Mouse (Mus musculus): ENCODE results near the gene Gm17693. TPM values are rescaled to one million over a fixed set of nuclear protein-coding genes. Genes with fewer than 3 reads are reported as not detected.

Gm17693 gene
- not detected for polyA plus RNA-seq (2014; fragmentation: Illumina TruSeq; extraction: RNeasy Lipid Tissue Mini Kit (QIAGEN cat#74804); ENCODE audit: low read depth, low replicate concordance)

DNA sequence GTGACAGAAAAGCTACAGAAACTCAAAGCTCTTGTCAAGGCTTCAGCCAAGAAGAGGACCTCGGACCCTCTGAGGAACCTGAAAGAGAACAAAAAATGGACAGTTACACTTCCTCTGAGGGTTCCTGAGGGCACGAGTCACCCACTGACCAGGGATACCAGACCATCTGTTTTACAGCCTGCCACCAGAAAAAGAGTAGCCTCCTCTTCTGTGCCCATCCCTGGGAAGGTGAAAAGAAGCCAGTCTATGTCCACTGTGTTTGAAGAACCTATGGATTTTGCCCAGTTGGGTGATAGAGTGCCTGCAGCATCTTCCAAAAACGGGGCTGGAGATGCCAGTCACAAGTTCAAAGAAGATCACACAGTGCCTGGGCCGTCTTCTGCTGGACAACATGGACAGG, at the start of gene Gm17693:
Gene Gm17693, plus strand, starts transcription at position 301 of the 400 bp plus-strand sequence.

All from sigmoid colon, adult 10 weeks (tissue).